Mouse (Mus musculus) bone marrow, adult 2 months (tissue): ENCODE measurements at regions not wholly inside any gene's neighbourhood (a gene's known extent, or its start where the extent isn't known, plus 50 kb on each side); places are given as distances from the start of the nearest gene placed in this dataset.

Experiments used
- H3K27ac ChIP-seq: fragments of 200-500 bp; 2 replicates; pipeline ENCODE4 v1.5.1; 2012; ENCODE audit warnings: low read depth, mild to moderate bottlenecking, control low read depth, inconsistent platforms, low read length; ENCODE audit not compliant: control insufficient read depth, poor library complexity, insufficient read depth
- H3K4me1 ChIP-seq: fragments of 200-500 bp; 2 replicates; pipeline ENCODE4 v1.6.1; 2011; ENCODE audit warnings: low read length; ENCODE audit not compliant: control insufficient read depth, insufficient read depth
- H3K4me3 ChIP-seq: fragments of 200-500 bp; replicated peaks from 2 replicates; pipeline ENCODE3; 2011; ENCODE audit warnings: mild to moderate bottlenecking, low read depth, low read length, control low read depth; ENCODE audit not compliant: control insufficient read depth
- CTCF ChIP-seq: fragments of 200-500 bp; IDR thresholded peaks from 2 replicates; pipeline ENCODE4 v1.5.1; 2011; ENCODE audit warnings: low read length, control low read depth; ENCODE audit not compliant: control insufficient read depth, insufficient read depth
- POLR2A ChIP-seq: fragments of 200-500 bp; IDR thresholded peaks from 2 replicates; pipeline ENCODE4 v1.6.1; 2011; ENCODE audit warnings: low read depth, mild to moderate bottlenecking, control low read depth, low read length, borderline replicate concordance; ENCODE audit not compliant: control insufficient read depth
- WGBS: fragments of 180-500 bp; shearing (Covaris S2); methylation state at CpG from one replicate; pipeline ENCODE4 v1.1.7; 2018; 5-methylcytosine and 5-hydroxymethylcytosine counted together

DNA sequence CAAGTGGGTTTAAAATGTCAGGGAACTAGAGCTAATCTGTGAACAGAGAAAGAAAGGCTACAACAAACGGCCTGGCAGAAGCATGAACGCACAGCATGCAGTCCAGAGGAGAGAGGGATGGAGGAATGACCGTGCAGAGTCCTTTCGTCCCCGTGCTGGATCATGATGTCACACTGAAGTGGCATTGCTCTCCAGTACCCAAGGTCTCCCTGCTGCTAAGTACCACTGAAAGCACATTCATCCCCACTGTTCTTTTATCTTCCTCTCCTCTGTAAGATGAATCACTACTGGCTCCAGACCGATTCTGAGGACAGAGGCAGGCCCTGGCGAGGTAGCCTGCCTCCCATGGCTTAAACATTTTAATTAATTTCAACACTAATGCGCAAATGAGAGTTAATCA, 89.7 kb downstream of the Gm12689 start:
- Histone ChIP-seq H3K4me1 (no peaks in the 10 kb centered on the region), H3K27ac (no peak overlapping the region), H3K4me3 (no peak overlapping the region)
- 58% methylated on average over 8 of the region's 8 CpGs for WGBS
- TF ChIP-seq CTCF = no peak
- TF ChIP-seq POLR2A = no peak

DNA sequence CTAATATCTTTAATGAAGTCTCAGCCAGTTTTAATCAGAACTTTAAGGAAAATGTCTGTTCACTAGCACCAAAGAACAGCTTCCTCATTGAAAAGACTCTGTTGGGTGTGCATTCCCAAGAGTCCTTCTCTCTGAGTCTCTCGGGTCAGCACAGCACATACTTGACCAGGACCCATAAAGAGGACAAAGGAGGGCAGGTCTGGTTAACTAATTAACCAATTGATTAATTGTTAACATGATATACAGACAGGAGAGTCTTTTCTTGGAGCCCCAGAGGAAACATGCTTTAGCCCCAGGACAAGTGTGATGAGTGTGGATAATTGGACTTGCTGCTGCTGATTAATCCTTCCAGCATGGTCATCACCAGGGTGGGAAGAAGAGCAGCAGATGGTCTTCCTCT, 93.7 kb downstream of the Gm12689 start:
- Histone ChIP-seq H3K27ac (no peak overlapping the region), H3K4me3 (no peak overlapping the region), H3K4me1 (no peaks in the 10 kb centered on the region)
- WGBS = 71% methylated on average over 1 of the region's 1 CpGs
- TF ChIP-seq POLR2A = no peak
- TF ChIP-seq CTCF = no peak

DNA sequence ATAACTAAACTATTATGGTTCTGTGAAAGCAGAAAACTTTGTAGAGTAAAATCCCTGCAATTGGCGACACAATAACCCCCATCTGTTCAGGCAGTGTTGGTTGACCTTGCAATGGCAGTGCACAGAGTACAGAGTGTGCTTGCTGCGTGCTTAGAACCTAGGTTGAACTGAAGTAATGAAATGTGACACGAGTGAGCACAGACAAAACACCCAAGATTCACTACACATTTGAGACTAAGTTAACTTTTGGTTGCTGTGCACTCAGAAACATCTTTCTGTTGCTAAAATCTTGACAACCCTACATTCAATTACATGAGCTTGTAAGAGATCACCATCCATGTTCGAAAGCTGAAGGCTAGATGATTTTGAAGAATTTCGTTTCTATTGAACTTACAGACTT, 97.3 kb downstream of the Gm12689 start:
- no peak overlapping the region for H3K27ac ChIP-seq
- WGBS = 73% methylated on average over 5 of the region's 5 CpGs
- H3K4me1 ChIP-seq = no peaks in the 10 kb centered on the region; the same call in 1 of the 2 replicates
- no peak for TF ChIP-seq CTCF
- H3K4me3 ChIP-seq = no peak overlapping the region

DNA sequence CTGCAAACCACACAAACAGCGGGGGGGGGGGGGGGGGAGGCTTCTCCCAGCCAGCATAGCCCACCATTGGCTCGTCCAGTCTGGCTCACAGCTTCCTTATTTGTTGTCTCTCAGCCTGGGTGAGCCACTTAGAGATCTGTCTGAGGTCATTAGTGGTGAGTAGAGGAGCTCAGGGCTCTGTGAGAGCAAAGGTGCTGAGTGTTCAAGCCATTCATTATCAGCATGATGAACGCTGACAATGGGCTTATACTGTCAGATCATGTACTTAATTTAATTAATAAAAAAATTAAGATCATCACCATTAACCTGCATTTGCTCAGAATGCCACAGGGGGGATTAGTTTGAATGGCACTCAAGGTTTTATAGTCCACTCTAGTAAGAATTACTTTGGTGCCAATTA, 98.5 kb downstream of the Gm12689 start:
- Histone ChIP-seq H3K27ac (no peak overlapping the region), H3K4me1 (no peaks in the 10 kb centered on the region; the same call in 1 of the 2 replicates), H3K4me3 (no peak overlapping the region)
- WGBS = 59% methylated on average over 3 of the region's 3 CpGs
- TF ChIP-seq CTCF (no peak), POLR2A (no peak)

DNA sequence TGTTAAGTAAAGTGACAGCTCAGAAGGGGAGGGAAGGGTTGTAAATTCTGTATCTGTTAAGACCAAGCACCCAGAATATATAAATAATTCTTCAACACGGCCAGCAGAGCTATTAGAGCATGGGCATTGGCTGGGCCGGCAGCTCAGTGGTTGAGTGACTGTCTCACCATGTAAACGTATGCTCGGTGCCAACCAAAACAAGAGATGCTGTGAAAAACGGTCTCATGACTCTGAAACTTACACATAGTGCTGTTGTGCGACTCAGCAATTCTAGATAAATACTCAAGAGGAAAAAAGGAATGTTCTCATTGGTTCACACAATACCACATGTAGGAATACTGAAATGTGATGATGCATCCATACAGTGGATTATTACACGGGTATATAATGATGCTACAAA, 111.8 kb downstream of the Gm12689 start:
- WGBS = 66% methylated on average over 7 of the region's 7 CpGs
- Histone ChIP-seq H3K4me3 (no peak overlapping the region), H3K4me1 (no peaks in the 10 kb centered on the region), H3K27ac (no peak overlapping the region)
- TF ChIP-seq POLR2A (no peak), CTCF (no peak)

DNA sequence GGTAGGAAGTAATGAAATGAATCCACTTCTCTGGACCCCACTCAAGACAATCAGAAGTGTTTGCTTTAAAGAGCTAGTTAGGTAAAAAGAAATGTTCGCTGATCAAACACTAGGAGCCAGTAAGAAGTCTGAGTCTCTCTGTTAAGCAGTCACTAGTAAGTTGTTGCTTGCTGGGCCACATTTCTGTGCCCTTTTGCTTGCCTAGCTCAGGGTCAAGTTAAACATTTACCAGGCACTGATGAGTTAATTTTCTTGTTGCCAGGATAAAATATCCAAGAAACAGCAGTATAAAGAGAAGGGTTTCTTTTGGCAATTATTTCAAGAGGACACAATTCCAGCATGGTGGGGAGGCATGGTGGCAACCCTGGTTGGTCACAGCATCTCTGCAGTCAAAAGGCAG, 127.7 kb downstream of the Gm12689 start:
- Histone ChIP-seq H3K4me1 (no peaks in the 10 kb centered on the region), H3K4me3 (no peak overlapping the region), H3K27ac (no peak overlapping the region)
- WGBS = 69% methylated on average over 1 of the region's 1 CpGs
- TF ChIP-seq POLR2A = no peak
- no peak for TF ChIP-seq CTCF

DNA sequence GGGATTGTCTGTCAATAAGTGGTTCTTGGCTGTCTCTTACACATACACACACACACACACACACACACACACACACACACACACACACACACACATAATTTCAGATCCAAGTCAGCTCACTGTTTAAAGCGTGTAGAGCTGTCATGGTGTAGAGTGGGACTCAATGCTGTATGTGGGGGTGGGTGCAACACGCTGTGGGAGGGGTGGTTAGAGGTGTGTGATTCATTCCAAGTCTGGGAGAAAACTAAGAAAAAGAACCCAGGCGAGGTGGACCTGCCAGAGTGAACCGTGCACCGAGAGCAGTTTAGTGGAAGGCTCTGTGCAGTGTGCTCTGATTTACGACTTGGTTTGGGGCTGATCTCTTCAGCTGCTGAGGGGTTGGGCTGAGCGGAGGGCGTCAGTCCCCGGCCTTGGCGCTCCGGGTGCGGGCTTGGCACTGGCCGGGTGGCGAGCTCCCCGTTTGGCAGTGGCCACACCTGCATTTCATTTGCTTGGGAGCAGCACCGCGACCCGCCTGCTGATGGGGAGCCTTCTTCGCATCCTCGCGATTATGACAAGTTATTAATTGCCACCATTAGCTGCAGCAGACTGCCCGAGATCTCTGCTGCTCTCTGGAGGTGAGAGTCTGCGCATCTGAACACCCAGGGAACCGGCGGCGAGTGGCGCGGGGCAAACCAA, 149.5 kb downstream of the Gm12689 start:
- 37% methylated on average over 28 of the region's 28 CpGs for WGBS
- TF ChIP-seq POLR2A (no peak), CTCF (no peak)
- H3K4me3 ChIP-seq = no peak overlapping the region
- no peaks in the 10 kb centered on the region for H3K4me1 ChIP-seq
- H3K27ac ChIP-seq = no peak overlapping the region

DNA sequence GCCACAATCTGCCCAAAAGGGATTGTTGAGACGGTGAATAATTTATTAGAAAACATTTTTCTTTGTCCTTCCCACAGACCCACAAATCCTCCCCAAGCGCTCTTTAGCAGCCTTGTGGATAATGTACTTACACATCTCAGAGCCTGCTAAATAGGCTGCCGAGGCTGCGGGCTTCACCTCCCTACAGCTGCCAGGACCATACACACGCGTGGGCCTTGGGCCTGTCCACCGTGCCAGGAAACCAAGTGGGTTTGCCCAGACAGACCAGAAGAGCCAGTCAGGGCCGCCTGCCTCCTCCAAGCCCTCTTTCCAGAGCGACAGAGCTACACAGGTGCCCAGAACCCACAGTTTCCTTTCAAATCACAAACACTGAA, 150.0 kb downstream of the Gm12689 start:
- no peak overlapping the region for H3K27ac ChIP-seq
- no peaks in the 10 kb centered on the region for H3K4me1 ChIP-seq
- no peak overlapping the region for H3K4me3 ChIP-seq
- TF ChIP-seq CTCF (no peak), POLR2A (no peak)
- 51% methylated on average over 9 of the region's 9 CpGs for WGBS

DNA sequence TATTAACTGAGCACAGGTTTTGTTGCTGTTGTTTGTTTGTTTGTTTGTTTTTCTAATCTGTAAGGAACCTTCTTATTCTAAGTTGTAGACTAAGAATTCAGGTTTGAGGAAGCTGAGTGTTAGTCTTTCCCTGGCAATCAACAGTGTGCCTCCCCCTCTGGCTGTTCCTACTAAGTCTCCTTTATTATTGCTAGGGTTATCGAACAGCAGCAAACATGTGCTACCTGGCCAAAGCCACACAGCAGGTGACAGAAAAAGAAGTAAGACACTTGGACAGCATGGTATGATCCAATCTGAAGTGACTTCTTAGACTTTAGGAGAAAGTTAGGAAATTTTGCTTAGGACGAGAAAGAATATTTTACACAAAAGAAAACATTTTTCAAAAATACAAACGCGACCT, 163.3 kb downstream of the Gm12689 start:
- WGBS = 70% methylated on average over 4 of the region's 4 CpGs
- Histone ChIP-seq H3K27ac (no peak overlapping the region), H3K4me1 (no peaks in the 10 kb centered on the region), H3K4me3 (no peak overlapping the region)
- TF ChIP-seq CTCF (no peak), POLR2A (no peak)
